Mouse (Mus musculus) adrenal gland, postnatal 4 days (tissue): ENCODE measurements around the gene Rbm45. TPM values are rescaled to one million over a fixed set of nuclear protein-coding genes. Genes with fewer than 3 reads are reported as not detected.
A peak's percentile ranks its signal among the peaks of the same experiment; 100 is the strongest.

Source experiments
- DNase-seq, 2 experiments: peaks; one replicate each; pipeline ENCODE4 v3.0.0; 2021 to 2022; ENCODE audit warnings: low spot score in 2 of 2, mixed read lengths in 2 of 2
- long read RNA-seq, 2 experiments: library from polyadenylated mRNA; stranded (forward); transcript quantifications; one replicate each; pipeline ENCODE4 v2.0.0; 2021
- total RNA-seq, 2 experiments: library from RNA; stranded (reverse); gene quantifications; 2 replicates each; pipeline ENCODE4 v1.2.3; 2021

The Rbm45 gene
- total RNA-seq, result 10 to 100 TPM; 49.3 to 50.7 TPM
- long read RNA-seq, experiment 1, transcript Rbm45-201 (10 exons, 1,898 nt), result major isoform, 14 of 15 reads
- long read RNA-seq, experiment 1, partial matches to known transcripts, result 0 of 15 reads
- long read RNA-seq, experiment 1, other reads (novel, unspliced or antisense), result 1 of 15 reads
- long read RNA-seq, experiment 2, transcript Rbm45-201 (10 exons, 1,898 nt), result major isoform, 23 of 27 reads
- long read RNA-seq, experiment 2, partial matches to known transcripts, result 0 of 27 reads
- long read RNA-seq, experiment 2, other reads (novel, unspliced or antisense), result 4 of 27 reads

GRCm38 (mm10) chr2:76369821-76370655 lies at the start of gene Rbm45:
Gene Rbm45, plus strand, starts transcription at chr2:76369984.
- DNase-seq, result peak; percentile 72 to 85

DNA sequence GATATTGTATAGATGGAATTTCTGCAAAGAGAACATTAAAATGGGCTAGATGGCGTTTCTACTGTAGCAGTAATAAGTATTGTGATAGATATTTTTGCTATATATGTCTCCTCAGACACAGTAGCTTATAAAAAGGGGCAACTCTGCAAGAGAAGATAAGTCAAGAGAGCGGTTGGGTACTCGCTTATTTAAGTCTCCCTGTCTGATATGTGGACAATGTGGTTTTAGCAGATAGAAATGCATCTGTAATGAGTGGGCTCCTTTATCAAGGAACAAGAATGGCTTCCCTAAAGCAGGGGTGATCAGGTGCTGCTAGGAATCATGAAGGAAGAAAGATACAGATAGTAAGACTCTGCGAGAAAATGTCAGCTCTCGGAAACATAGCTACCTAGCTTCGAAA lies 49.4 kb upstream of the Rbm45 start:
- no peak for DNase-seq

- DNase-seq, result no peak
Measured at GRCm38 (mm10) chr2:76323185-76323875, 46.5 kb upstream of the Rbm45 start.

- DNase-seq, result no peak
Measured at GRCm38 (mm10) chr2:76324463-76324862, 45.3 kb upstream of the Rbm45 start.

GRCm38 (mm10) chr2:76326161-76326560 lies 43.6 kb upstream of the Rbm45 start:
- no peak for DNase-seq

DNA sequence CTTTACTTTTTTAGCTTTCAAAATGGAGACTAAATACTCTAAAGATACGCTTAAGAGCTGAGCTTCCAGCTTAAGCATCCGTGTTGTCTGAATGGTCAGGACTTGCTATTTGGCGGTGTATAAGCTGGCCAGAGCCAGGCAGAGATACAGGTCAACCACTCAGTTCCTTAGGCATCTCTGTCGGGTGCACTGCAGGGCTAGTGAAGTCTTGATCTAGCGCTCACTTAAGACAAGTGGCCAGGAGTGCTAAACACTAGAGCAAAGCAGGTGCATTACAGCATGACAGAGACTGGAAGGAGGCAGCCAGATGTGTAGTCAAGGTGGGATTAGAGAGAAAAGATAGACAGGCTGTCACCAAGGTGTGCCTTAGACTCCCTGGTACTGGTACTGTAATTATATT lies 39.7 kb upstream of the Rbm45 start:
- no peak for DNase-seq

DNA sequence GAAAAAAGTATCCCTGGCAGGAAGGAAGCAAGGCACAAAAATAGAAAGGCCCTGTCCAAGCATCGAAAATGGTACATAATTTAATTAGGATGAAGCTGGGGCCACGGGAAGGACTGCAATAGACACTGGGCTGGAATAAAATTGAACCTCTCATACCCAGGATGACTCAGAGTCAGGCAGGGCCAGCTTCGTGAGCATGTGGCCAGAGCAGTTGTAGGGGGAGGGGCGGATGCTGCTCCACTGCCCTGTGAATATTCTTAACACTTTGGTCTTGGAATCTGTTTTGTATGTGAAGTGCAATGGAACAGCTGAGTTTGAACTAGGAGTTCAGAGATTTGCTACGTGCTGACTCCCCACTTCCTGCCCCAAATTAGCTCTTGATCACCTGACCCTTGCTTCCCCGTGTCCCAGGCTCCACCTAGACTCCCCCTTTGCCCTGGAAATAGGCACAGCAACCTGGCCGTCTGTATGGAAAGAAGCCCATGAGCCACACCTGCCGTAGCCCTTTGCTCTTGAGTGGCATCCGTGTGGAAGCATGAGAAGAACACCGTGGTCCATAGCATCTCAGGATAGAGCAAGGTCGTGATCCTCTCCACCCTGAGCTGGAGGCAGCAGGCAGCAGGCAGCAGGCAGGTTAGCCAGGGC lies 37.5 kb upstream of the Rbm45 start:
- DNase-seq, result no peak

GRCm38 (mm10) chr2:76334596-76334995 lies 35.2 kb upstream of the Rbm45 start:
- DNase-seq, result no peak

GRCm38 (mm10) chr2:76338215-76339156 lies 31.3 kb upstream of the Rbm45 start, which contains the start of gene Pde11a:
Gene Pde11a, minus strand, starts transcription at chr2:76338774.
- peak in 1 of 2 experiments; percentile 11 for DNase-seq

GRCm38 (mm10) chr2:76342146-76342545 lies 27.6 kb upstream of the Rbm45 start:
- DNase-seq, result no peak

DNA sequence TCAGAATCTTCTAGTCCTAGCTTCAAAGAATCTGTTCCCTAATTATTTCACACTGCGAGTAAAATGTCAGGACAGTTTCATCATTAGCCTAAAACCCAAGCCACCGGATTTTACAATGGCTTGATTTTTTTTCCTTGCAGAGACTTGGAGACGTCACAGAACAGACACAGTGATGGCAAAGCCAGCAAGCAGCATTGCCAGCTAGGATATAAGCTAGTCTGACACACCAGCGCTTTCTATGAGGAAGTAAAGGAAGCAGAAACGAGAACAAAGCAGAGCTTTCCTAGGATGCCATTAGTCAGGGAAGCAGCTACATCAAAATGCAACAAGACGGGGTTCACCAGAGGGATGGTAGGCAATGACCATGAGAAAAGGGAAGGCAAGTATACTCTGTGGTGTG lies 21.9 kb upstream of the Rbm45 start:
- DNase-seq, result no peak

DNA sequence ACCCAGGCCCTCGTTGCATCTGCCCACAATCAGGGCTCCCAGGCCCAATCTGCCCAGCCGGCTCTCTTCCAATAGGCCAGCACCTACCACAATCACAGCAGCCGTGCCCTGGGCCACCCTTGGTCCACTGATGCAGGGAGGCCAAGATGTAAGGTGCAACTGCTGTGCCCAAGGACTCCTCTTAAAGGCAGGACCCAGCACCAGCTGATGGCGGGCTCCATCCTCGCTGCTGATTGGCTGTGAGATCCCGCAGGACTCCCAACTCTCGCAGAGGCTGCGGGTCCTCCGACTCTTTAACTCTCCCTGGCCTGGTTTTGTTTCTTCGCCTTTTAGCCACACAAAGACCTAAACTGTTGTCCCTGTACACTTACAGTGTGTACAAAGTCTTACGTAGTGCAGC lies 9.6 kb upstream of the Rbm45 start, which contains the start of gene Cyct:
TSS of gene Cyct (minus strand) at position 225 of the 400 bp plus-strand sequence.
- no peak for DNase-seq

- no peak for DNase-seq
Measured at GRCm38 (mm10) chr2:76362111-76362510, 7.7 kb upstream of the Rbm45 start.

- DNase-seq, result no peak
Measured at GRCm38 (mm10) chr2:76365811-76366210, 4.0 kb upstream of the Rbm45 start.

- peak; percentile 49 to 63 for DNase-seq
Measured at GRCm38 (mm10) chr2:76367188-76367922, 2.4 kb upstream of the Rbm45 start.

- no peak for DNase-seq
Measured at GRCm38 (mm10) chr2:76368861-76369660, 723 bp upstream of the Rbm45 start.

- no peak for DNase-seq
Measured at GRCm38 (mm10) chr2:76370656-76370922, 805 bp downstream of the Rbm45 start.

DNA sequence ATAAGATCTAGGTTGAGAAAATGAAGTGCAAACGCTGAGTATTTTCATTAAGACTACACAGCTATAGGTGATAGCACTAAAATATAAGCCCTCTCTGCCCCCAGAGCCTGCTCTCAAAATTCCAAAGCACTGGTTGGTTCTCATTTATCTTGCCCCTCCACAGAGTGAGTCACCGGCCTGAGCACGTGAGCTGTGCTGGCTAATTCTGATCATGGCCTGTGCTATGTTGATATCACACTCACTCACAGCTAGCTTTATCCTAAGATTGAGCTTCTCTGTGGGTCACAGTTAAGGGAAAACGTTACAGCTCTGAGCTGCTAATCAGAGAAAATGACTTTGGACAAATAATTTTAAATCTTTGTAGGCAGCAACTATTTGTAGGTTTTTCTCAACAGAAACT lies 2.5 kb downstream of the Rbm45 start:
- DNase-seq, result no peak
